Mouse (Mus musculus) lung, embryonic 14.5 days (tissue): ENCODE data around the gene Epha4. TPM values are rescaled to one million over a fixed set of nuclear protein-coding genes. Genes with fewer than 3 reads are reported as not detected.

Source experiments
- ATAC-seq: fragments of 200-750 bp; cut with Nextera tagmentation; 2 replicates; pipeline ENCODE4 v1.8.0; 2017; ENCODE audit warnings: mild to moderate bottlenecking, moderate TSS enrichment, moderate library complexity; ENCODE audit not compliant: insufficient read depth
- DNase-seq: peaks from one replicate; pipeline ENCODE4 v3.0.0-alpha.2; 2015
- H3K27ac ChIP-seq: fragments of 300-500 bp; sonication (generic); 2 replicates; pipeline ENCODE4 v1.5.1; 2014; ENCODE audit warnings: low read depth, mild to moderate bottlenecking, moderate library complexity
- H3K27me3 ChIP-seq: fragments of 300-500 bp; sonication (generic); 2 replicates; pipeline ENCODE4 v1.6.1; 2014; ENCODE audit warnings: low read length, control low read depth; ENCODE audit not compliant: insufficient read depth
- H3K36me3 ChIP-seq: fragments of 300-500 bp; sonication (generic); 2 replicates; pipeline ENCODE4 v1.6.1; 2014; ENCODE audit warnings: control low read depth; ENCODE audit not compliant: insufficient read depth
- H3K4me1 ChIP-seq: fragments of 300-500 bp; sonication (generic); 2 replicates; pipeline ENCODE4 v1.6.1; 2014; ENCODE audit warnings: antibody characterized with exemption, control low read depth; ENCODE audit not compliant: insufficient read depth
- H3K4me2 ChIP-seq: fragments of 300-500 bp; sonication (generic); 2 replicates; pipeline ENCODE4 v1.6.1; 2014; ENCODE audit warnings: mild to moderate bottlenecking
- H3K4me3 ChIP-seq: fragments of 300-500 bp; sonication (generic); 2 replicates; pipeline ENCODE4 v1.5.1; 2014; ENCODE audit warnings: low read depth, low read length
- H3K9ac ChIP-seq: fragments of 300-500 bp; sonication (generic); 2 replicates; pipeline ENCODE4 v1.6.1; 2014
- H3K9me3 ChIP-seq: fragments of 300-500 bp; sonication (generic); 2 replicates; pipeline ENCODE4 v1.6.1; 2016; ENCODE audit warnings: low read depth, low read length, control low read depth
- CTCF ChIP-seq: IDR thresholded peaks from 2 replicates; pipeline ENCODE4 v1.5.1; 2016; ENCODE audit warnings: antibody characterized with exemption, low read depth
- WGBS: fragments of 180-500 bp; shearing (Covaris S2); extraction: QIAGEN DNeasy Blood & Tissue Kit; methylation state at CpG from one replicate; pipeline ENCODE4 v1.1.7; 2014; 5-methylcytosine and 5-hydroxymethylcytosine counted together
- polyA plus RNA-seq: library from polyadenylated mRNA; unstranded; fragments of >200 nt; fragmentation: Nextera tagmentation; extraction: Ambion mirVana; gene quantifications from 2 replicates; pipeline ENCODE4 v1.2.1, GENCODE M21; 2014

Epha4 gene
- polyA plus RNA-seq, 1 experiment from 2014 or later = 18.0 TPM

DNA sequence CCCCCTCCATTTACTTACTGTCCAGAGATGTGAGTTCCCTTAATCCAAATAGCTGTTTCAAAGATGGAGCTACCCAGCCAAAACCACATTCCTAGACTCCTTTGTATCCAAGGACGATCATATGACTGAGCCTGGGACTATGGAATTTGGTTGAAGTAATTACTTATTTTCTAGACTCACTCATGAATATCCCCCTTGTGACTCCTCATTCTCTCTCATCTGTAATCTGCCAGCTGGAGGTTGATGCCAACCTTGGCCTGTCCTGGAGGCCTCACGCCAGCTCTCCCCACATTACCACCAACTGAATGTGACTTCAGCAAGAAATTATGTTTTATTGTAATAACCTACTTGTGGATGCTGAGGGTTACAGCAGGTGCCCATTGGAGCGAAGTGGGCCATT lies 104.7 kb downstream of the Epha4 start:
- Histone ChIP-seq H3K9ac (no peak overlapping the region), H3K4me2 (no peak overlapping the region), H3K27ac (no peak overlapping the region), H3K36me3 (no peaks in the 10 kb centered on the region), H3K4me1 (no peaks in the 10 kb centered on the region; the same call in 1 of the 2 replicates), H3K27me3 (no peaks in the 10 kb centered on the region), H3K9me3 (no peaks in the 10 kb centered on the region), H3K4me3 (no peak overlapping the region)
- TF ChIP-seq CTCF = no peak
- WGBS = 88% methylated on average over 3 of the region's 3 CpGs
- ATAC-seq = no peak
- no peak for DNase-seq

DNA sequence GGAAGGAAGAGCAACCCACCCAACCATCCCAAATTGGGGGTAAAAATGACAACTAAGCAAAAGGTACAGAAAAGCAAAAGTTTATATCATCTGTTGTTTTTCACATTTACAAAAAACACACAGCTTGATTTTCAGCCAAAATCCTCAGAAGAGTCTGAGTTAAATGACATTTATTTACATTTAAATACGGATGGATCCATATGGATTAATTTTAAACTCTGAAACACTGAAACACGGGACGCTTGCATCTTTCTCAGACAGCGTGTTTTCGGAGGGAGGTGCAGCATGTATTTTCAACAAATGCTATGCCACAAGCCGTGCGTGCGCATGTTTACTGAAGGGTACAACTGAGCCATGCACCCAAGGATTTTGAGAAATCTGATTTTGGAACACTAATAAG lies 105.4 kb downstream of the Epha4 start:
- Histone ChIP-seq H3K27me3 (no peaks in the 10 kb centered on the region), H3K4me2 (no peak overlapping the region), H3K4me3 (no peak overlapping the region), H3K36me3 (no peaks in the 10 kb centered on the region), H3K4me1 (peaks cover 2% of the 10 kb centered on the region; the same call in 1 of the 2 replicates), H3K9ac (no peak overlapping the region), H3K27ac (no peak overlapping the region), H3K9me3 (no peaks in the 10 kb centered on the region)
- no peak for TF ChIP-seq CTCF
- no peak for DNase-seq
- 70% methylated on average over 8 of the region's 8 CpGs for WGBS
- no peak for ATAC-seq

DNA sequence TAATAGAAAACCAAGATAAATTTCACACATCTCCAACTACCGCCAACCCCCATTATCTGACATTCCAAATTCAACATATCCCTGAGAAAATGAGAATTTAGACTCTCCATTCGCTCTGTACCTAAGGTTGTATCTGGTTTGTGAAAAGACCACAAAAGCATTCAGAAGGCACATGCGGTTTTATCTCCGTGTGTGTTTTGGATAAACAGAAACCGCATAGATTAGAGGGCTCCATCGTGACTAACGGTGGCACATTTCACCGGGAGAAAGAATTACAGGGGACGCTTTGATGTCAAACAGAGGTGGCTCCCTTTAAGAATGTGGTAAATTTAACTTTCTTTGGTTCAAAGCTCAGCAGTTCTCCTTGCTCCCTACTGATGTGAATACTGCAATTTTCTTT lies 107.5 kb downstream of the Epha4 start:
- H3K9ac ChIP-seq = no peak overlapping the region
- ATAC-seq = no peak
- H3K4me3 ChIP-seq = no peak overlapping the region
- no peak overlapping the region for H3K4me2 ChIP-seq
- DNase-seq = no peak
- no peaks in the 10 kb centered on the region for H3K27me3 ChIP-seq
- 0 out of 2 replicates have a peak, but pooled peaks cover 5% of the 10 kb centered on the region for H3K4me1 ChIP-seq
- no peak overlapping the region for H3K27ac ChIP-seq
- no peak for TF ChIP-seq CTCF
- 42% methylated on average over 9 of the region's 9 CpGs for WGBS
- no peaks in the 10 kb centered on the region for H3K36me3 ChIP-seq
- H3K9me3 ChIP-seq = no peaks in the 10 kb centered on the region

DNA sequence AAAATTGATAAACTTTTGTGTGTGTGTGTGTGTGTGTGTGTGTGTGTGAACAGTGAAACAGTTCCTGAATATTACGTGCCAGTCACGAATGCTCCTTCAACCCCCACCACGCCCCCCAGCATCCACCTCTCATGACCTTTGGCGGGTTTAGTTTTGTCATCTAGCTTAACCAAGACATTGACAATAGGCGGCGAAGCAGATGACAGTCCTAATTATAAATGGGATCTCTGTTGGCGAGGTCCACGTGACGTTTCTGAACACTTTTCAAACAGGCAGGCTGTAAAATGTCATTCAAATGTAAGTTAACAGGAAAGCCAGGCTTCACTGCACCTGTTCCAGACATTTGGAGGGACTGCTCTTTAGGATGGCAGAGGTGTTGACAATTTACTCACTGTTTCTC lies 108.3 kb downstream of the Epha4 start:
- TF ChIP-seq CTCF = no peak
- ATAC-seq (no peak), DNase-seq (no peak)
- H3K27me3 ChIP-seq = no peaks in the 10 kb centered on the region
- H3K36me3 ChIP-seq = no peaks in the 10 kb centered on the region
- no peak overlapping the region for H3K9ac ChIP-seq
- 78% methylated on average over 9 of the region's 9 CpGs for WGBS
- no peak overlapping the region for H3K27ac ChIP-seq
- H3K9me3 ChIP-seq = no peaks in the 10 kb centered on the region
- no peak overlapping the region for H3K4me2 ChIP-seq
- H3K4me1 ChIP-seq = 0 out of 2 replicates have a peak, but pooled peaks cover 5% of the 10 kb centered on the region
- H3K4me3 ChIP-seq = no peak overlapping the region

DNA sequence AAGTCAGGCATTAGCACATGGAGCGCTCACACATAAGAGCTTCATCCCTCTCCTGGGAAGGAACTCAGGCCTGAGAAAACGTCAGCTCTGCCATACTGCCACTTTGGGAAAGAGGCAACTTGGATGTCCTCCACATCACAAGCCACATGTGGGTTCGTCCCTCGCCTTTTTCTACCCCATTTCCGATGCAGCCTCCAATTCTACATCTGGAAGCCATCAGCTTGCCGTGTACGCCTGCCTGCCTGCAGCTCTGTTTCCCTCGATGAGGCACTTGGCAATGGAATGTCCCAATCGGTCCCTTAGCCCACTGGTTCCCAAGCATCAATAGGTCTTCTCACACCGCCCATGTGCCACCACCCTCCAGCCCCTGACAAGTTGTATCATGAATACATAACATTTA lies 110.4 kb downstream of the Epha4 start:
- Histone ChIP-seq H3K4me1 (0 out of 2 replicates have a peak, but pooled peaks cover 5% of the 10 kb centered on the region), H3K27me3 (no peaks in the 10 kb centered on the region), H3K9me3 (no peaks in the 10 kb centered on the region), H3K9ac (no peak overlapping the region), H3K36me3 (no peaks in the 10 kb centered on the region), H3K4me3 (no peak overlapping the region), H3K27ac (no peak overlapping the region), H3K4me2 (no peak overlapping the region)
- DNase-seq (no peak), ATAC-seq (no peak)
- WGBS = 65% methylated on average over 10 of the region's 10 CpGs
- no peak for TF ChIP-seq CTCF

DNA sequence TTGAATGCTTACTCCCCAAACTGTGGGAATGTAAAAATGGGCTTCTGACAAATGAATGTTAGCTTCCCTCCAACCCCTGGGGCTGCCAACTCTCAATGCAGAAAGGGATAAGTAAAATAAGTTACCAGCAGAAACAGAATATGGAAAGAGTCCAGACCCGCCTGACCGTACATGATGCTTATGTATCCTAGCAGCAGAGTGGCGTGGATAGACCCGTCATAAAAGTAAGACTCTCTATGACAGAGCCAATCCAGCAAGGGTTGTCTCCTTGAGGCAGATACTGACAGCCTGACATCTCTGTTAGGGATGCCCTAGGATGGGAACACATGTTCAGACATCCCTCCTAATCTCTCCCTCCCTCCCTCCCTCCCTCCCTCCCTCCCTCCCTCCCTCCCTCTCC lies 111.9 kb downstream of the Epha4 start:
- H3K4me3 ChIP-seq = no peak overlapping the region
- no peak for TF ChIP-seq CTCF

DNA sequence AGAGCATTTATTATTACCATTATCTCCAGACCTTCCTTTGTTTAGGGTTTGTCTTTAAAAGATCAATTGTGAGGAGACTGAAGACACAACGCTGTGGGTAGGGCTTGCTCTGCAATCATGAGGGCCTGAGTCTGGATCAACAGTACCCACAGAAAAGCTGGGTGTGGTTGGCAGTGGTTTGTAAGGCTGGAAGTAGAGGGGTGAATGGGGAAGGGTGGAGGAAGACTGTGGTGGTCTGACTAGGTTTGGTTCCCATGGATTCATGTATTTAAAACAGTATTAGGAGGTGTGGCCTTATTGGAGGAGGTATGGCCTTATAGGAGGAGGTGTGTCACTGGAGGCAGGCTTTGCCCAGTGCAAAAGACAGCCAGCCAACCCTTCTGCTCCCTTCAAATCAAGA lies 113.4 kb downstream of the Epha4 start:
- ATAC-seq = no peak
- no peaks in the 10 kb centered on the region for H3K9me3 ChIP-seq

More for the DNA sequence above, 111.9 kb downstream of the Epha4 start:
- Histone ChIP-seq H3K27me3 (no peaks in the 10 kb centered on the region), H3K9me3 (no peaks in the 10 kb centered on the region), H3K4me1 (0 out of 2 replicates have a peak, but pooled peaks cover 5% of the 10 kb centered on the region), H3K36me3 (peaks cover 9% of the 10 kb centered on the region), H3K9ac (no peak overlapping the region), H3K4me2 (no peak overlapping the region), H3K27ac (no peak overlapping the region)
- WGBS = 45% methylated on average over 4 of the region's 4 CpGs
- peak; percentile 28; the same call in 1 of the 2 replicates for ATAC-seq
- DNase-seq = peak; percentile 58

More for the DNA sequence above, 113.4 kb downstream of the Epha4 start:
- WGBS = 73% methylated on average over 1 of the region's 1 CpGs
- H3K4me3 ChIP-seq = no peak overlapping the region
- TF ChIP-seq CTCF = no peak
- H3K9ac ChIP-seq = no peak overlapping the region
- DNase-seq = no peak
- H3K27me3 ChIP-seq = no peaks in the 10 kb centered on the region
- H3K27ac ChIP-seq = no peak overlapping the region
- H3K4me2 ChIP-seq = no peak overlapping the region
- peaks cover 15% of the 10 kb centered on the region for H3K36me3 ChIP-seq
- H3K4me1 ChIP-seq = 0 out of 2 replicates have a peak, but pooled peaks cover 5% of the 10 kb centered on the region
